Mouse (Mus musculus): ENCODE results near the gene Cntn5. TPM values are rescaled to one million over a fixed set of nuclear protein-coding genes. Genes with fewer than 3 reads are reported as not detected.
"Not testable (repeated sequence)": the region's sequence is repeated elsewhere in the genome, so short reads cannot be mapped to it uniquely, and the experiment has no call there.

Gene Cntn5
- polyA plus RNA-seq, 1 experiment = not detected

GRCm38 (mm10) chr9:10659478-10659877 lies 245.1 kb downstream of the Cntn5 start:
- Histone ChIP-seq H3K4me1 (no peaks in the 10 kb centered on the region), H3K9me3 (no peaks in the 10 kb centered on the region), H3K27me3 (replicated peaks) (no peaks in the 10 kb centered on the region), H3K36me3 (replicated peaks; ENCODE audit: low read length) (no peaks in the 10 kb centered on the region), H3K4me3 (replicated peaks) (no peak overlapping the region)
- no peak for TF ChIP-seq GATA1 (IDR thresholded peaks at IDR 0.05; ENCODE audit: borderline replicate concordance, low read length)
- no peak for TF ChIP-seq FLI1 (IDR thresholded peaks at IDR 0.05; ENCODE audit: low read length)

- H3K36me3 ChIP-seq (replicated peaks; ENCODE audit: low read length) = no peaks in the 10 kb centered on the region
- no peaks in the 10 kb centered on the region for H3K27me3 ChIP-seq (replicated peaks)
- no peaks in the 10 kb centered on the region for H3K9me3 ChIP-seq
- no peaks in the 10 kb centered on the region for H3K4me1 ChIP-seq
- TF ChIP-seq GATA1 (IDR thresholded peaks at IDR 0.05; ENCODE audit: borderline replicate concordance, low read length) = no peak
- no peak for TF ChIP-seq FLI1 (IDR thresholded peaks at IDR 0.05; ENCODE audit: low read length)
- no peak overlapping the region for H3K4me3 ChIP-seq (replicated peaks)
Observed at GRCm38 (mm10) chr9:10658086-10658485, 246.5 kb downstream of the Cntn5 start.

- TF ChIP-seq GATA1 (IDR thresholded peaks at IDR 0.05; ENCODE audit: borderline replicate concordance, low read length) (no peak), FLI1 (IDR thresholded peaks at IDR 0.05; ENCODE audit: low read length) (no peak)
- no peak overlapping the region for H3K4me3 ChIP-seq (replicated peaks)
- H3K36me3 ChIP-seq (replicated peaks; ENCODE audit: low read length) = no peaks in the 10 kb centered on the region
- no peaks in the 10 kb centered on the region for H3K4me1 ChIP-seq
- no peaks in the 10 kb centered on the region for H3K27me3 ChIP-seq (replicated peaks)
- no peaks in the 10 kb centered on the region for H3K9me3 ChIP-seq
Observed at GRCm38 (mm10) chr9:10657144-10657748, 247.3 kb downstream of the Cntn5 start.

GRCm38 (mm10) chr9:10650632-10651031 lies 253.9 kb downstream of the Cntn5 start:
- H3K4me1 ChIP-seq = no peaks in the 10 kb centered on the region
- TF ChIP-seq FLI1 (IDR thresholded peaks at IDR 0.05; ENCODE audit: low read length) (no peak), GATA1 (IDR thresholded peaks at IDR 0.05; ENCODE audit: borderline replicate concordance, low read length) (no peak)
- no peaks in the 10 kb centered on the region for H3K27me3 ChIP-seq (replicated peaks)
- no peaks in the 10 kb centered on the region for H3K36me3 ChIP-seq (replicated peaks; ENCODE audit: low read length)
- no peak overlapping the region for H3K4me3 ChIP-seq (replicated peaks)
- no peaks in the 10 kb centered on the region for H3K9me3 ChIP-seq

- H3K27me3 ChIP-seq (replicated peaks) = no peaks in the 10 kb centered on the region
- no peaks in the 10 kb centered on the region for H3K9me3 ChIP-seq
- H3K4me3 ChIP-seq (replicated peaks) = no peak overlapping the region
- no peaks in the 10 kb centered on the region for H3K36me3 ChIP-seq (replicated peaks; ENCODE audit: low read length)
- TF ChIP-seq FLI1 (IDR thresholded peaks at IDR 0.05; ENCODE audit: low read length) (no peak), GATA1 (IDR thresholded peaks at IDR 0.05; ENCODE audit: borderline replicate concordance, low read length) (no peak)
- no peaks in the 10 kb centered on the region for H3K4me1 ChIP-seq
Observed at GRCm38 (mm10) chr9:10645951-10646350, 258.6 kb downstream of the Cntn5 start.

- no peak for TF ChIP-seq GATA1 (IDR thresholded peaks at IDR 0.05; ENCODE audit: borderline replicate concordance, low read length)
- no peak for TF ChIP-seq FLI1 (IDR thresholded peaks at IDR 0.05; ENCODE audit: low read length)
- Histone ChIP-seq H3K4me3 (replicated peaks) (no peak overlapping the region), H3K36me3 (replicated peaks; ENCODE audit: low read length) (no peaks in the 10 kb centered on the region), H3K4me1 (no peaks in the 10 kb centered on the region), H3K27me3 (replicated peaks) (no peaks in the 10 kb centered on the region), H3K9me3 (no peaks in the 10 kb centered on the region)
Observed at GRCm38 (mm10) chr9:10645045-10645830, 259.3 kb downstream of the Cntn5 start.

GRCm38 (mm10) chr9:10618036-10618435 lies 286.5 kb downstream of the Cntn5 start:
- H3K27me3 ChIP-seq (replicated peaks) = no peaks in the 10 kb centered on the region
- TF ChIP-seq FLI1 (IDR thresholded peaks at IDR 0.05; ENCODE audit: low read length) (no peak), GATA1 (IDR thresholded peaks at IDR 0.05; ENCODE audit: borderline replicate concordance, low read length) (no peak)
- H3K9me3 ChIP-seq = no peaks in the 10 kb centered on the region
- no peak overlapping the region for H3K4me3 ChIP-seq (replicated peaks)
- H3K4me1 ChIP-seq = no peaks in the 10 kb centered on the region
- no peaks in the 10 kb centered on the region for H3K36me3 ChIP-seq (replicated peaks; ENCODE audit: low read length)

- Histone ChIP-seq H3K4me3 (replicated peaks) (no peak overlapping the region), H3K27me3 (replicated peaks) (no peaks in the 10 kb centered on the region), H3K9me3 (no peaks in the 10 kb centered on the region), H3K4me1 (no peaks in the 10 kb centered on the region), H3K36me3 (replicated peaks; ENCODE audit: low read length) (no peaks in the 10 kb centered on the region)
- TF ChIP-seq FLI1 (IDR thresholded peaks at IDR 0.05; ENCODE audit: low read length) = no peak
- no peak for TF ChIP-seq GATA1 (IDR thresholded peaks at IDR 0.05; ENCODE audit: borderline replicate concordance, low read length)
Observed at GRCm38 (mm10) chr9:10575346-10576241, 329.0 kb downstream of the Cntn5 start.

GRCm38 (mm10) chr9:10569830-10570229 lies 334.7 kb downstream of the Cntn5 start:
- Histone ChIP-seq H3K9me3 (no peaks in the 10 kb centered on the region), H3K4me1 (no peaks in the 10 kb centered on the region), H3K36me3 (replicated peaks; ENCODE audit: low read length) (no peaks in the 10 kb centered on the region), H3K27me3 (replicated peaks) (no peaks in the 10 kb centered on the region), H3K4me3 (replicated peaks) (no peak overlapping the region)
- TF ChIP-seq GATA1 (IDR thresholded peaks at IDR 0.05; ENCODE audit: borderline replicate concordance, low read length) (no peak), FLI1 (IDR thresholded peaks at IDR 0.05; ENCODE audit: low read length) (no peak)

- not testable (repeated sequence) for H3K36me3 ChIP-seq (replicated peaks; ENCODE audit: low read length); H3K9me3 ChIP-seq; H3K4me1 ChIP-seq
Observed at GRCm38 (mm10) chr9:10540877-10541276, 363.7 kb downstream of the Cntn5 start.

More at GRCm38 (mm10) chr9:10540877-10541276, 363.7 kb downstream of the Cntn5 start:
- H3K27me3 ChIP-seq (replicated peaks); H3K4me3 ChIP-seq (replicated peaks): not testable (repeated sequence)
